Mouse (Mus musculus): ENCODE measurements around the gene Insl6.

- TF ChIP-seq CTCF (IDR thresholded peaks at IDR 0.05; ENCODE audit: extremely low read depth, insufficient read depth, insufficient read length, insufficient replicate concordance), result no peak
- TF ChIP-seq POLR2A (IDR thresholded peaks at IDR 0.05; ENCODE audit: low read depth, low read length), result no peak
Measured at GRCm38 (mm10) chr19:29362173-29362930, 37.2 kb upstream of the Insl6 start.

Data from spleen, adult 2 months (tissue).